Mouse (Mus musculus): ENCODE data around the gene Anapc11. TPM values are rescaled to one million over a fixed set of nuclear protein-coding genes. Genes with fewer than 3 reads are reported as not detected.

The Anapc11 gene
- polyA plus RNA-seq, 1 experiment from 2014 or later = 219 TPM

GRCm38 (mm10) chr11:120630881-120631725 lies 32.9 kb downstream of the Anapc11 start:
- H3K9me3 ChIP-seq = no peaks in the 10 kb centered on the region
- WGBS = 39% methylated on average over 7 of the region's 7 CpGs
- H3K9ac ChIP-seq = peak overlapping the region; percentile 94
- no peaks in the 10 kb centered on the region for H3K27me3 ChIP-seq
- H3K36me3 ChIP-seq = peaks cover 29% of the 10 kb centered on the region
- ATAC-seq (ENCODE audit: insufficient number of reproducible peaks, insufficient read depth, low FRiP score, low TSS enrichment, low read depth) = no peak
- H3K27ac ChIP-seq = peak overlapping the region; percentile 44; the same call in 1 of the 2 replicates
- H3K4me2 ChIP-seq = peak overlapping the region; percentile 76
- H3K4me3 ChIP-seq = peak overlapping the region; percentile 97; the same call in 1 of the 2 replicates
- peaks cover 29% of the 10 kb centered on the region for H3K4me1 ChIP-seq

GRCm38 (mm10) chr11:120631726-120632448 lies 33.7 kb downstream of the Anapc11 start:
- ATAC-seq (ENCODE audit: insufficient number of reproducible peaks, insufficient read depth, low FRiP score, low TSS enrichment, low read depth) = no peak
- H3K4me2 ChIP-seq = peak overlapping the region; percentile 76
- peak overlapping the region; percentile 86; the same call in 1 of the 2 replicates for H3K27ac ChIP-seq
- peaks cover 28% of the 10 kb centered on the region for H3K4me1 ChIP-seq
- peak overlapping the region; percentile 97 for H3K4me3 ChIP-seq
- WGBS = 59% methylated on average over 4 of the region's 4 CpGs
- H3K9me3 ChIP-seq = no peaks in the 10 kb centered on the region
- peak overlapping the region; percentile 94 for H3K9ac ChIP-seq
- H3K36me3 ChIP-seq = peaks cover 25% of the 10 kb centered on the region
- no peaks in the 10 kb centered on the region for H3K27me3 ChIP-seq

DNA sequence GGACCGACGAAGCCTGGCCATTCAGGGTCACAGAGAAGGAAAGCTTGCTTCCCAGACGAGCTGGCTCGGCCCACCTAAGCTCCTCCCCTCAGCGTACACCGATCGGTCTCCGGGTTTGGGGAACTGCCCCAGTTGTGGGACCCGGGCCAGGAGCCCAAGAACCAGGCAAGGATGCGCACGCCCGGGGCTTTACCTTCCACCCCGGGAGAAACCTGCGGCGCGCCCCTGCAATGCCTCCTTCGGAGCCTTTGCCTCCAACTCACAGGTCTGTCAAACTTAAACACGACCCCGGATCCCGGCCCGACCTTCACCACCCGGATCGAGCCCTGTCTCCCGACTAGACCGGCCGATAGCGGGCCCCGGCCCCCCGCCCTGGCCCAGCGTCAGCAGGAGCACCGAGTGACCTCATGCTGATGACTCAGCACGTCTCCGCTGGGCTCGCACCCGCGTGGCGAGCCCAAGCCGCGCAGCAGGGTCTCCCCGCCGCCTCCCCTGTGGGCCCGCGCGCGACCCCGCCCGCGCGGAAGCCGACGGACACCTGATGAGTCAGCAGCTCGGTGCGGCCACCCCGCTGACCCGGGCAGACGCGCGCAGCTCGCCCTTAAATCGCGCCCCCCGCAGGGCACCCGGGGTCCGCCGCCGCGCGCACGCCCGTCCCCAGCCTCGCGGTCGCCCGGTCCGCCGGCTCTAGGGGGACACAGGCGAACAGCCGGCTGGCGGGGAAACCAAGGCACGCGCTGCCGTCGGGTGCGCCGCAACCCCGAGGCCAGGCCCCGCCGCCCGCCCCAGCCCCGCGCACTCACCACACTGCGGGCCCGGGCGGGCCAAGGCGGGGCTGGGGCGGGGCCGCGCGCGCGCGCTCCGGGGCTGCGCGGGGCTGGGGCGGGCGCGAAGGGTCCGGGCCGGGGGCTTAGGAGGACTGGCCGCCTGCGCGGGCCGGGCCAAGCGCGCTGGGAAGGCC lies 34.6 kb downstream of the Anapc11 start:
- Histone ChIP-seq H3K4me3 (peak overlapping the region; percentile 97), H3K4me2 (peak overlapping the region; percentile 76), H3K9me3 (no peaks in the 10 kb centered on the region), H3K4me1 (peaks cover 28% of the 10 kb centered on the region), H3K9ac (peak overlapping the region; percentile 94), H3K27ac (peak overlapping the region; percentile 86), H3K27me3 (no peaks in the 10 kb centered on the region), H3K36me3 (peaks cover 15% of the 10 kb centered on the region)
- WGBS = under 1% methylated on average over 95 of the region's 116 CpGs
- ATAC-seq (ENCODE audit: insufficient number of reproducible peaks, insufficient read depth, low FRiP score, low TSS enrichment, low read depth) = peak; percentile 81

DNA sequence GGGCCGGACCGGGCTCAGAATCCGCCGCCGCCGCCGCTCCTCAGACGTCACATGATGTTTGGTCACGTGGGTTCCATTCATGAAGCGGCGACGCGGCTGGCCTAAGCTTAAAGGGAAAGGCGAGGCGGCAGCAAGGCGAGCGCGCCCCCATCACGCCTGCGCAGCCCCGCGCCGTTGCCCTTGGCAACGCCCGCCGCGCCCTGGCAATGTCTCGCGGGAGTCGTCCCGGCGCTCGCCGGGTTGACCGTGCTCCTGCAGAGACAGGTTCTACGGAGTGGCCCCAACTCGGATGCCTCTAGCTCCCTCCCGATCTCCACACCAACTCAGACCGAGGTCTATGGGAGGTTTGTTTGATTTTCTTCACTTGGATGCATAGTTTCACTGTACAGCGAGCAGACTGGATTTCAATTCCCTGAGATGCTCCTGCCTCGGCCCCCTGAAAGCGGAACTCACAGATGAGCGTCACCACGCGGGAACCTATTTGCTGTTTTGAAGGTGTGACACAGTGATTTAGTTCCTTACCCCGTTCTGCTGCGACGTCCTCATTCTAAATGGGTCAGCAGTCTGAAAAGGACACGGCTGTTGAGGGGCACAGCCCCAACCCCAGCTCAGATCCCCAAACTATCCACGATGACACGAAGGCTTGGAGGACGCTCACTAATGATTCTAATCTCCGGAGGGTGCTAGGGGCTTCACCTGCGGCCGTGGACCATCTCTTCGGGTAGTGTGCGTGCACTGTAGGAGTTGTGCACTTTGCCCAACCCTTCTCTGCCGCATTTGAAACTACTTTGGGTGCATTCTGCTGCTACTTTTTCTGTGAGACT lies 35.5 kb downstream of the Anapc11 start, which contains the start of gene Mafg:
Gene Mafg (minus strand): TSS at position 81 of the 824 bp plus-strand sequence.
- Histone ChIP-seq H3K27me3 (no peaks in the 10 kb centered on the region), H3K9me3 (no peaks in the 10 kb centered on the region), H3K9ac (peak within 1 kb of the TSS; percentile 94), H3K27ac (peak within 1 kb of the TSS; percentile 86), H3K36me3 (peaks cover 11% of the 10 kb centered on the region), H3K4me3 (peak within 1 kb of the TSS; percentile 97), H3K4me2 (peak within 1 kb of the TSS; percentile 76), H3K4me1 (peaks cover 28% of the 10 kb centered on the region)
- 11% methylated on average over 58 of the region's 58 CpGs for WGBS
- peak; percentile 86 for ATAC-seq (ENCODE audit: insufficient number of reproducible peaks, insufficient read depth, low FRiP score, low TSS enrichment, low read depth)

DNA sequence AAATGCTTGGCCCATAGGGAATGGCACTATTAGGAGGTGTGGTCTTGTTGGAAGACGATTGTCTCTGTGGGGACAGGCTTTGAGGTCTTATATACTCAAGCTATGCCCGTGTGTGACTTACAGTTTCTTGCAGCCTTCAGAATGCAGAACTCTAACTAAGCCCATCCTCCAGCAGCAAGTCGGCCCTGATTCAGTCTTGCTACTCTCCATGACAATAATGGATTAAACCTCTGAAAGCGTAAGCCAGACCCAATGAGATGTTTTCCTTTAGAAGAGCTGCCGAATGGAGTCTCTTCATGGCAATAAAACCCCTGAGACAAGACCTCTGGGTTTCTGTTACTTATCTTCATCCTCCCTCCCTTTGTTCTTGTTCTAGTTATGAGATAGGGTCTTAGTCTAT lies 36.6 kb downstream of the Anapc11 start:
- no peak overlapping the region for H3K4me3 ChIP-seq
- no peaks in the 10 kb centered on the region for H3K27me3 ChIP-seq
- peaks cover 26% of the 10 kb centered on the region for H3K4me1 ChIP-seq
- H3K9ac ChIP-seq = no peak overlapping the region
- H3K27ac ChIP-seq = no peak overlapping the region
- H3K4me2 ChIP-seq = no peak overlapping the region
- ATAC-seq (ENCODE audit: insufficient number of reproducible peaks, insufficient read depth, low FRiP score, low TSS enrichment, low read depth) = no peak
- peaks cover under 1% of the 10 kb centered on the region; the same call in 1 of the 2 replicates for H3K36me3 ChIP-seq
- no peaks in the 10 kb centered on the region for H3K9me3 ChIP-seq
- WGBS = 80% methylated on average over 5 of the region's 5 CpGs

DNA sequence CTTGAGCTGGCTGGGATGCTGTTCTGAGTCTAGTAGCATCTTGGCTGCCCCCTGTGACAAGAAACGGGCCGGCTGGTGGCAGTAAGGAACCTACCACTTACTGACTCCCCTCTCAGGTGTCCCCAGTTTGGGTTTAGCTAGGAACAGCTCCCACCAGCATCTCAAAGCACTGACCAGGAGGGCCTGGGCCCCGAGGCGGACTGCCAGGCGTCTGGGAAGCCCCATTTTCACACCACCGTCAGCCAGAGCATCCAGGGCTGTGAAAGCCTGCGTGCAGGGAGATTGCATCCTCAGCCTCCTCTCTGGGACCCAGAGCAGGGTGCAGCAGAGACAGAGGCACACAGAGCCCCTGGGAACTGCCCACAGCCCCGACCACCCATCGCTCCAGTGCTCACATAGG lies 43.0 kb downstream of the Anapc11 start:
- Histone ChIP-seq H3K4me3 (no peak overlapping the region), H3K9me3 (no peaks in the 10 kb centered on the region), H3K4me2 (no peak overlapping the region), H3K27me3 (no peaks in the 10 kb centered on the region), H3K4me1 (peaks cover 19% of the 10 kb centered on the region), H3K9ac (peak overlapping the region; percentile 8; the same call in 1 of the 2 replicates), H3K36me3 (no peaks in the 10 kb centered on the region), H3K27ac (no peak overlapping the region)
- no peak for ATAC-seq (ENCODE audit: insufficient number of reproducible peaks, insufficient read depth, low FRiP score, low TSS enrichment, low read depth)
- WGBS = 68% methylated on average over 9 of the region's 9 CpGs

DNA sequence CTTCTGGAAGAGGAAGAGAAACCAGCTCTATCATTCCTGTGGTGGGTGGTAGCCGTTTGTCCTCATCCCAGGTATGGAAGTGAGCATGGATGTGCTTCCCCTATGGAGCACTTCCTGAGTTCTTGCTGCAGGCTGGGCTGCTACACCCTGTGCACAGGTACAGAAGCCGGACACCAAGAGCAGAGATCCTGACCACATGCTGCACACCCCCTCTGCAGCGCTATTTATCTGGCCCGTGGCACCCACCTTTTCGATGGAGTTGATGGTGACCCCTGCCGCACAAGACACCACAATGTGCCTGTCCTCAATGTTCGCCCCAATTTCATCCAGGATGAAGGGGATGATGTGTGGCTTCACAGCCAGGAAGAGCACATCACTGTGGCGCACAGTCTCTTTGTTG lies 43.6 kb downstream of the Anapc11 start:
- H3K9me3 ChIP-seq = no peaks in the 10 kb centered on the region
- ATAC-seq (ENCODE audit: insufficient number of reproducible peaks, insufficient read depth, low FRiP score, low TSS enrichment, low read depth) = no peak
- H3K27ac ChIP-seq = no peak overlapping the region
- no peaks in the 10 kb centered on the region for H3K36me3 ChIP-seq
- peaks cover 3% of the 10 kb centered on the region; the same call in 1 of the 2 replicates for H3K27me3 ChIP-seq
- H3K4me1 ChIP-seq = peaks cover 19% of the 10 kb centered on the region
- 85% methylated on average over 8 of the region's 8 CpGs for WGBS
- no peak overlapping the region for H3K4me3 ChIP-seq
- H3K4me2 ChIP-seq = peak overlapping the region; percentile 94; the same call in 1 of the 2 replicates
- H3K9ac ChIP-seq = peak overlapping the region; percentile 80

GRCm38 (mm10) chr11:120642939-120643600 lies 44.8 kb downstream of the Anapc11 start:
- no peak for ATAC-seq (ENCODE audit: insufficient number of reproducible peaks, insufficient read depth, low FRiP score, low TSS enrichment, low read depth)
- 1% methylated on average over 18 of the region's 18 CpGs for WGBS
- Histone ChIP-seq H3K27ac (peak overlapping the region; percentile 78), H3K4me3 (peak overlapping the region; percentile 52), H3K27me3 (peaks cover 15% of the 10 kb centered on the region), H3K36me3 (no peaks in the 10 kb centered on the region), H3K9ac (peak overlapping the region; percentile 80), H3K4me1 (peaks cover 24% of the 10 kb centered on the region), H3K4me2 (peak overlapping the region; percentile 94), H3K9me3 (no peaks in the 10 kb centered on the region)

DNA sequence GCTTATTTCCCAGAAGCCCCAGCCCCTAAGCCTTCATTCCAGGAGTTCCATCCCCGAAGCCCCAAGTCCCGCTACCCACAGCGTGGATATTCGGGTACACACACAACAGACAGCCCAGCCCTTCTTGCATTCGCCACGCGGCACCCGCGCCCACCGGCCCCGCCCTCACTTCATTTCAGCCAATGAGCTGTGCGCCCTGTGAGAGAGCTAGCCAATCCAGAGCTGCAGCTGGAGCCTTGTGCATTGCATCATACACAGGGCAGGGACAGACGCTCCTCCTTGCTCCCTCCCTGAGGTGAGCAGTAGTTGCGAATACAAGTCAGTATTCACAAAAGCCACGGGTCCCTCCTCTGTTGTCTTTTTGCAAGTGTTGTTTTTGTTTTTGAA lies 45.4 kb downstream of the Anapc11 start, which contains the start of gene Pycr1:
Gene Pycr1 (minus strand): TSS at position 169 of the 387 bp plus-strand sequence.
- Histone ChIP-seq H3K9me3 (no peaks in the 10 kb centered on the region), H3K4me2 (peak within 1 kb of the TSS; percentile 94), H3K9ac (peak within 1 kb of the TSS; percentile 80), H3K4me3 (peak within 1 kb of the TSS; percentile 52), H3K27me3 (peaks cover 17% of the 10 kb centered on the region), H3K4me1 (peaks cover 26% of the 10 kb centered on the region), H3K27ac (peak within 1 kb of the TSS; percentile 78), H3K36me3 (no peaks in the 10 kb centered on the region)
- under 1% methylated on average over 15 of the region's 15 CpGs for WGBS
- peak; percentile 98 for ATAC-seq (ENCODE audit: insufficient number of reproducible peaks, insufficient read depth, low FRiP score, low TSS enrichment, low read depth)
